Mouse (Mus musculus): ENCODE measurements around the gene Macrod2. TPM values are rescaled to one million over a fixed set of nuclear protein-coding genes. Genes with fewer than 3 reads are reported as not detected.

Macrod2 gene
- polyA plus RNA-seq, 2 experiments: 2.1 to 7.7 TPM

- Histone ChIP-seq H3K27me3 (ENCODE audit: control insufficient read depth, insufficient read depth, low read length) (no peaks in the 10 kb centered on the region), H3K4me3 (ENCODE audit: insufficient read depth in 1 of 2, low read depth in 2 of 2, low read length in 2 of 2) (no peak overlapping the region), H3K27ac (no peak overlapping the region), H3K36me3 (replicated peaks; ENCODE audit: control insufficient read depth, insufficient read depth, low read depth) (no peaks in the 10 kb centered on the region), H3K4me2 (ENCODE audit: low read depth) (no peak overlapping the region), H3K4me1 (replicated peaks; ENCODE audit: control insufficient read depth in 2 of 2, insufficient read depth in 2 of 2, low read length in 1 of 2) (no peaks in the 10 kb centered on the region), H3K9ac (replicated peaks) (no peak overlapping the region), H3K9me3 (ENCODE audit: control insufficient read depth, low read length) (no peaks in the 10 kb centered on the region)
- no peak for DNase-seq (ENCODE audit: low read depth in 3 of 3, low spot score in 3 of 3)
- no peak for ATAC-seq (ENCODE audit: insufficient read depth)
- 64% methylated on average over 5 of the region's 5 CpGs for WGBS (ENCODE audit: insufficient replicate concordance)
- TF ChIP-seq EP300 (IDR thresholded peaks at IDR 0.05; ENCODE audit: low read depth) (no peak), CTCF (IDR thresholded peaks at IDR 0.05; ENCODE audit: low read depth) (no peak)
Observed at GRCm38 (mm10) chr2:141618257-141618656, 1223.1 kb downstream of the Macrod2 start.

- H3K4me3 ChIP-seq (ENCODE audit: insufficient read depth in 1 of 2, low read depth in 2 of 2, low read length in 2 of 2): no peak overlapping the region
- no peak for TF ChIP-seq CTCF (IDR thresholded peaks at IDR 0.05; ENCODE audit: low read depth)
- TF ChIP-seq EP300 (IDR thresholded peaks at IDR 0.05; ENCODE audit: low read depth): no peak
- H3K36me3 ChIP-seq (replicated peaks; ENCODE audit: control insufficient read depth, insufficient read depth, low read depth): no peaks in the 10 kb centered on the region
- H3K4me2 ChIP-seq (ENCODE audit: low read depth): no peak overlapping the region
- ATAC-seq (ENCODE audit: insufficient read depth) (no peak), DNase-seq (ENCODE audit: low read depth in 3 of 3, low spot score in 3 of 3) (no peak)
- H3K9ac ChIP-seq (replicated peaks): no peak overlapping the region
- H3K27me3 ChIP-seq (ENCODE audit: control insufficient read depth, insufficient read depth, low read length): no peaks in the 10 kb centered on the region
- no peaks in the 10 kb centered on the region for H3K4me1 ChIP-seq (replicated peaks; ENCODE audit: control insufficient read depth in 2 of 2, insufficient read depth in 2 of 2, low read length in 1 of 2)
- no peaks in the 10 kb centered on the region for H3K9me3 ChIP-seq (ENCODE audit: control insufficient read depth, low read length)
- H3K27ac ChIP-seq: no peak overlapping the region
Observed at GRCm38 (mm10) chr2:141664051-141664450, 1268.9 kb downstream of the Macrod2 start.

- TF ChIP-seq CTCF (IDR thresholded peaks at IDR 0.05; ENCODE audit: low read depth) (no peak), EP300 (IDR thresholded peaks at IDR 0.05; ENCODE audit: low read depth) (no peak)
- WGBS (ENCODE audit: insufficient replicate concordance): 61% methylated on average over 3 of the region's 3 CpGs
- Histone ChIP-seq H3K36me3 (replicated peaks; ENCODE audit: control insufficient read depth, insufficient read depth, low read depth) (no peaks in the 10 kb centered on the region), H3K4me2 (ENCODE audit: low read depth) (no peak overlapping the region), H3K27ac (no peak overlapping the region), H3K9ac (replicated peaks) (no peak overlapping the region), H3K27me3 (ENCODE audit: control insufficient read depth, insufficient read depth, low read length) (no peaks in the 10 kb centered on the region), H3K9me3 (ENCODE audit: control insufficient read depth, low read length) (no peaks in the 10 kb centered on the region), H3K4me3 (ENCODE audit: insufficient read depth in 1 of 2, low read depth in 2 of 2, low read length in 2 of 2) (no peak overlapping the region), H3K4me1 (replicated peaks; ENCODE audit: control insufficient read depth in 2 of 2, insufficient read depth in 2 of 2, low read length in 1 of 2) (no peaks in the 10 kb centered on the region)
- no peak for DNase-seq (ENCODE audit: low read depth in 3 of 3, low spot score in 3 of 3)
- ATAC-seq (ENCODE audit: insufficient read depth): no peak
Observed at GRCm38 (mm10) chr2:141672814-141673213, 1277.7 kb downstream of the Macrod2 start.

GRCm38 (mm10) chr2:141673405-141673804 is 1278.3 kb downstream of the Macrod2 start:
- TF ChIP-seq CTCF (IDR thresholded peaks at IDR 0.05; ENCODE audit: low read depth): no peak
- no peaks in the 10 kb centered on the region for H3K4me1 ChIP-seq (replicated peaks; ENCODE audit: control insufficient read depth in 2 of 2, insufficient read depth in 2 of 2, low read length in 1 of 2)
- H3K9me3 ChIP-seq (ENCODE audit: control insufficient read depth, low read length): no peaks in the 10 kb centered on the region
- no peak overlapping the region for H3K27ac ChIP-seq
- no peaks in the 10 kb centered on the region for H3K27me3 ChIP-seq (ENCODE audit: control insufficient read depth, insufficient read depth, low read length)
- H3K9ac ChIP-seq (replicated peaks): no peak overlapping the region
- no peak for ATAC-seq (ENCODE audit: insufficient read depth)
- no peak overlapping the region for H3K4me2 ChIP-seq (ENCODE audit: low read depth)
- DNase-seq (ENCODE audit: low read depth in 3 of 3, low spot score in 3 of 3): no peak
- no peak overlapping the region for H3K4me3 ChIP-seq (ENCODE audit: insufficient read depth in 1 of 2, low read depth in 2 of 2, low read length in 2 of 2)
- 66% methylated on average over 8 of the region's 8 CpGs for WGBS (ENCODE audit: insufficient replicate concordance)
- no peaks in the 10 kb centered on the region for H3K36me3 ChIP-seq (replicated peaks; ENCODE audit: control insufficient read depth, insufficient read depth, low read depth)

- H3K27me3 ChIP-seq (ENCODE audit: control insufficient read depth, insufficient read depth, low read length): no peaks in the 10 kb centered on the region
- DNase-seq (ENCODE audit: low read depth in 3 of 3, low spot score in 3 of 3) (no peak), ATAC-seq (ENCODE audit: insufficient read depth) (no peak)
- no peak overlapping the region for H3K27ac ChIP-seq
- 64% methylated on average over 3 of the region's 3 CpGs for WGBS (ENCODE audit: insufficient replicate concordance)
- H3K4me3 ChIP-seq (ENCODE audit: insufficient read depth in 1 of 2, low read depth in 2 of 2, low read length in 2 of 2): no peak overlapping the region
- H3K9ac ChIP-seq (replicated peaks): no peak overlapping the region
- H3K4me2 ChIP-seq (ENCODE audit: low read depth): no peak overlapping the region
- no peaks in the 10 kb centered on the region for H3K4me1 ChIP-seq (replicated peaks; ENCODE audit: control insufficient read depth in 2 of 2, insufficient read depth in 2 of 2, low read length in 1 of 2)
- TF ChIP-seq EP300 (IDR thresholded peaks at IDR 0.05; ENCODE audit: low read depth) (no peak), CTCF (IDR thresholded peaks at IDR 0.05; ENCODE audit: low read depth) (no peak)
- no peaks in the 10 kb centered on the region for H3K9me3 ChIP-seq (ENCODE audit: control insufficient read depth, low read length)
- H3K36me3 ChIP-seq (replicated peaks; ENCODE audit: control insufficient read depth, insufficient read depth, low read depth): no peaks in the 10 kb centered on the region
Observed at GRCm38 (mm10) chr2:141697541-141697940, 1302.4 kb downstream of the Macrod2 start.
